Mouse (Mus musculus): ENCODE data around the gene Bap1.

GRCm38 (mm10) chr14:31267649-31268048 is 16.4 kb downstream of the Bap1 start:
- TF ChIP-seq ZNF384 (IDR thresholded peaks at IDR 0.05; ENCODE audit: low read depth, low read length) (no peak), CHD2 (IDR thresholded peaks at IDR 0.05; ENCODE audit: low read depth, low read length) (no peak), ZC3H11A (IDR thresholded peaks at IDR 0.05; ENCODE audit: borderline replicate concordance, low read depth, low read length) (no peak), HCFC1 (IDR thresholded peaks at IDR 0.05; ENCODE audit: borderline replicate concordance, insufficient read depth, low read length) (no peak)
